Mouse (Mus musculus): ENCODE data around the gene Fbxl2.

Gene Fbxl2

GRCm38 (mm10) chr9:113969399-113969798 lies 76.6 kb downstream of the Fbxl2 start:
- DNase-seq = no peak

GRCm38 (mm10) chr9:113968967-113969366 lies 77.0 kb downstream of the Fbxl2 start:
- DNase-seq = no peak

GRCm38 (mm10) chr9:113966838-113967237 lies 79.2 kb downstream of the Fbxl2 start:
- DNase-seq = no peak

GRCm38 (mm10) chr9:113964415-113964814 lies 81.6 kb downstream of the Fbxl2 start:
- no peak for DNase-seq

GRCm38 (mm10) chr9:113963718-113964117 lies 82.3 kb downstream of the Fbxl2 start:
- no peak for DNase-seq

GRCm38 (mm10) chr9:113957777-113958176 lies 88.2 kb downstream of the Fbxl2 start:
- DNase-seq = no peak

- no peak for DNase-seq
Observed at GRCm38 (mm10) chr9:113947216-113947615, 98.8 kb downstream of the Fbxl2 start.

GRCm38 (mm10) chr9:113943372-113943771 lies 102.6 kb downstream of the Fbxl2 start:
- DNase-seq = no peak

GRCm38 (mm10) chr9:113941103-113941805 lies 104.7 kb downstream of the Fbxl2 start:
- DNase-seq = no peak

GRCm38 (mm10) chr9:113939063-113939850 lies 106.7 kb downstream of the Fbxl2 start:
- DNase-seq = no peak

GRCm38 (mm10) chr9:113935638-113936037 lies 110.4 kb downstream of the Fbxl2 start:
- DNase-seq = no peak

GRCm38 (mm10) chr9:113932501-113932900 lies 113.5 kb downstream of the Fbxl2 start:
- DNase-seq = peak; percentile 4

GRCm38 (mm10) chr9:113932100-113932470 lies 113.9 kb downstream of the Fbxl2 start:
- DNase-seq = peak; percentile 28

GRCm38 (mm10) chr9:113931375-113932099 lies 114.5 kb downstream of the Fbxl2 start:
- peak; percentile 58 for DNase-seq

GRCm38 (mm10) chr9:113930534-113931374 lies 115.2 kb downstream of the Fbxl2 start, which contains the start of gene Ubp1:
Gene Ubp1 (plus strand): TSS chr9:113930934.
- peak; percentile 99 for DNase-seq

- no peak for DNase-seq
Observed at GRCm38 (mm10) chr9:113929676-113930075, 116.3 kb downstream of the Fbxl2 start.

- no peak for DNase-seq
Observed at GRCm38 (mm10) chr9:113928591-113928990, 117.4 kb downstream of the Fbxl2 start.

GRCm38 (mm10) chr9:113924883-113925282 lies 121.1 kb downstream of the Fbxl2 start:
- no peak for DNase-seq

GRCm38 (mm10) chr9:113922677-113923076 lies 123.3 kb downstream of the Fbxl2 start:
- DNase-seq = no peak

- DNase-seq = no peak
Observed at GRCm38 (mm10) chr9:113915789-113916188, 130.2 kb downstream of the Fbxl2 start.
